Mouse (Mus musculus) c-Kit-positive CD71-positive TER-119-positive erythroid progenitor cells, embryonic 14.5 days (primary cell): ENCODE measurements at regions not wholly inside any gene's neighbourhood (a gene's known extent, or its start where the extent isn't known, plus 50 kb on each side); places are given as distances from the start of the nearest gene placed in this dataset.

ENCODE experiments used
- DNase-seq: peaks from one replicate; pipeline ENCODE4 v3.0.0-alpha.2; 2013; ENCODE audit warnings: low spot score

DNA sequence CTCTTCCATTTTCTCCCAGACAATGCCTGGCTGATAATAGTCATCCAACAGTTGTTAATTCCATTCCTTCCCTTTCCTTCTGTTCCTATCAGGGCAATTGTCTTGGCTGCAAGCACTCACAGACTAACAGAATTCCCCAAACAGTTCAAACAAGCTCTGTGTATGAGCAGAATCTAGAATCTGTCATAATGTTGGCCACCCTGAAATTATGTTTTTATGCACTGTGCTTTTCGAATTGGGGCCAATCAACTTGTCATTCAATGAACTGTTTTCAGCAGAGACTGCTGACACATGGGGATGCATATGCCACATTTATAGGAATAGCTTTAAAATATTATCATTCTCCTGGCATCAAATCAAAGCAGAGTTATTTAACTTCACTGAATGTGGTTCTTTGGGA, 235.8 kb upstream of the Tmtc4 start:
- no peak for DNase-seq

DNA sequence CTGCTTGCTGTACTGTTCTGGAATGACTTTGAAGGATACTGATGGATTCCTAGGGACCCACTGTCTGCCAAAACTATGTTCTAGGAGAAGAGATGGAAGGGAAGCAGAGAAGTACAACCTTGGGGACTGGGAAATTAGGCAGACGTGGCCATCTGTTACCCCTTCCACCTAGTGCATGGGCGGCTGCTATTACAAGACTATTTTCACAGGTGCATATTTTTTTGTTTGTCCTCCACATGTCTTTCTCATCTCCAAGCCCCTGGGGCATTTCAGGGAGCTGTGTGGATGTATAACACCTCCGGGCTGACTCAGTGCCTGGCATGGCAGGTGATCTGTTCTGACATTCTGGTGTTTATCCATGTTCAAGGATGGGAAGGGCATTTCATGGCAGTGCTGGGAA, 226.4 kb upstream of the Tmtc4 start:
- DNase-seq: no peak

- DNase-seq: no peak
These were observed 219.0 kb upstream of the Tmtc4 start for GRCm38 (mm10) chr14:123202848-123203247.

DNA sequence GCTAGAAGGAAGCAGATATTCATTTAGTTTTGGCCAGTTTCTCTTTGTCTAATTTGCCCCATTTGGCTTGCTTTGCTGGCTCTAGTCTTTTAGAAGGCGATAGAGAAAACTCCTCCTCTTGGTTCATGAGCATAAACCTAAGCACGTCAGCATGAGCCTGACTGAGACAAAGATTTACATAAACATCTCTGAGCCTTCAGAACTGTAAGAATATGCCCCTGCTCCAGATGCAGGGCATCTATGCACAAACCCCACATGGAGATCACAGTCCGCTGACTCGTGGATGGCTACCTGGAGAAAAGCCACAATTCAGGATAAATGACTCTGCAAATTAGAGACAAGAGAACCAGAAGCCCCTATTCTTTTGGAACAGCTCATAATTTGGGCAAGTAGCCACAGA, 218.5 kb upstream of the Tmtc4 start:
- no peak for DNase-seq

DNA sequence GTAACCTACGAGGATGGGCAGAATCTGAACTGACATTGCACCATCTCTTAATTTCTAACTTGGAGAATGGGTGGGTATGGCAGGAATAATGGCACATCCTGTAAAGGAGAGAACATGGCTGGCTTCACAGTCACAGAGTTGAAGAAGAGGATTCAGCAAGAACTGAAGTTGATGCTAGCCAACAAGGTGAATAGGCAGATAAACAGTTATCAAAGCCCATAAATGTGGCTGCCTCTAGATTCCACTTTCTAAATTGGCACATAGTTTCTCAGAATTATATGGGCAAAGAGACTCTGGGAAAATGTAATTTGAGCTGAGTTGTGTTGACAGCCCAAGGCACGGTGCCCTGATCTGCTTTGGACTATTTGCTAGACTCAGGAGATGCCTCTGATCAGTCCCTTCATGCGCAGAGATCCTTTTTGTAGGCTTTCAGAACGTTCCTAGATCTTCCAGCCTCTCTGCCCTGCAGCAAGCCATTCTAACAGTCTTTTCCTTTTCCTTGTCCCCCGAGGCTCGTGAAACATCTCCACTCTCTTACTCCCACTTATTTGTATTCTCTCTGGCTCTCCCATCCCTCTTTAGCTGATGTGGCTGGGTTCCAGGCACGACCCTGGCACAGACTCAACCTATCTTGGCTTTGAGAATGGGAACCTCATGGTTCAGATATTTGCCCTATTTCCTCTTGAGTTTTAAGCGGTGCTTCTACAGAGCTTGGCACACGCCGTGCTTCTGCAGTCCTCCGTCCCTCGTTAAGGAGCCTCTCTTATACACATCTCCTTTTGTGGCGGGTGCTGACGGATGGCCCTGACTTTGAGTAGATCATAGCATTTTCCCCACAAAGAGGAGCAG, 217.8 kb upstream of the Tmtc4 start:
- DNase-seq: no peak

- no peak for DNase-seq
These were observed 215.3 kb upstream of the Tmtc4 start for GRCm38 (mm10) chr14:123199111-123199510.

GRCm38 (mm10) chr14:123192574-123192973, 208.7 kb upstream of the Tmtc4 start:
- DNase-seq: no peak

GRCm38 (mm10) chr14:123190729-123191128, 206.9 kb upstream of the Tmtc4 start:
- DNase-seq: no peak

- DNase-seq: no peak
These were observed 203.6 kb upstream of the Tmtc4 start for GRCm38 (mm10) chr14:123187270-123188058.

DNA sequence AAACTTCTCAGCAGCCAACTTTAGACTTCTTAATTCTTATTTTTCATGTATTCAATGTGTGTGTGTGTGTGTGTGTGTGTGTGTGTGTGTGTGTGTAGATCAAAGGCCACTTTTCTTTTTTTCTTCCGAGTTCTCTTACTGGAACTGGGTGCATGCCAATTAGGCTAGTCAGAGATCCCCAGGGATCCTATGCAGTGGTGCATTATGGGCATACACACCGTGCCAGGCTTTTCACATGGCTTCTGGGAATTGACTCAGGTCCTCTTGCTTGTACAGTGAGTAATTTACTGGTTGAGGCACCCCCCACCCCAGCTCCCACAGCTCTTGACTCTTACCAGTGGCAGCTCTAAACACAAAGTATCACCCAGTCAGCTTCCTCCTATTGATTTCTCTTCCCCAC, 189.3 kb upstream of the Tmtc4 start:
- DNase-seq: no peak

- DNase-seq: no peak
These were observed 188.0 kb upstream of the Tmtc4 start for GRCm38 (mm10) chr14:123171865-123172264.

DNA sequence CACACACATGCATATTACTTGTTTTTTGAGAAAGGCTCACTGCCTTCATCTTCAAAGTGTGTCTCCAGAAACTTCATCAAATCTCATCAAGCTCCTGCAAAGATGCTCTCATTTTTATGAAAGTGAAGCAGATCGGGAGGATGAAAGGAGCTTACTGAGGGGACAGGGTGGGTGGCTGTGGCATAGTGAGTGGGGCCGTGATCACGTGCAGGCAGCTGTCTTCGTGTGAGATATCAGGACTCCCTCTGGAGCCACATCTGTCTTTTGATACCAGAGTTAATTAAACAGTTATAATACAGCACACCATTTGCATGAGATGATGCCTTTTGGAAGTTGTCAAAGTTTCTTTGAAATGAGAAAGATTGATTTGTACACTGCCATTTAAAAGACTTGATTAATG, 180.0 kb upstream of the Tmtc4 start:
- no peak for DNase-seq

DNA sequence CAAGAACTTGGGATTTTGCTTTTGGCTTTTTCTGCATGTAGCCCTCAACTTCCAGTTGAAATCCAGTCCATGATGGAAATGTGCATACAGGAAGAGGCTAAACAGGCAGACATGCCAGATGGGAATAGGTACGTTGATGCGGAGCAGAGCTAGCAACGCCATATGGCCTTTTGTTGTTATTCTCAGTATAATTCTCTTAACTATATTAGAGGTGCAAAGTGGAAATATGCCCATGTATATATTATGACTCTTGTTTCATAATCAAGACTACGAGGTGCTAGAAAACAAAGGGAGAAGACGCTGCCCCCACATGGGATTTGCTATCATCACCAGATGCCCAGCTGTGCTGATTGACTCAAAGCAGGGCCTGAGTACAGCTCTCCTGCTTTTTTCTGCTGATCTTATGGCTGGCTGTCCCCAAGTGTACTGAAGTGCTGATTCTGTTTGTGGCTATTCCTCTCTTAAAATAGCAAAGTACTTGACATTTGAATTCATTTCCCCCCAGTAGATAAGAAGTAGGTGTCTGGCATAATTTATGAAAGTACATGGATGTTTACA, 159.7 kb upstream of the Tmtc4 start:
- no peak for DNase-seq

- DNase-seq: no peak
These were observed 155.2 kb upstream of the Tmtc4 start for GRCm38 (mm10) chr14:123138743-123139705.

DNA sequence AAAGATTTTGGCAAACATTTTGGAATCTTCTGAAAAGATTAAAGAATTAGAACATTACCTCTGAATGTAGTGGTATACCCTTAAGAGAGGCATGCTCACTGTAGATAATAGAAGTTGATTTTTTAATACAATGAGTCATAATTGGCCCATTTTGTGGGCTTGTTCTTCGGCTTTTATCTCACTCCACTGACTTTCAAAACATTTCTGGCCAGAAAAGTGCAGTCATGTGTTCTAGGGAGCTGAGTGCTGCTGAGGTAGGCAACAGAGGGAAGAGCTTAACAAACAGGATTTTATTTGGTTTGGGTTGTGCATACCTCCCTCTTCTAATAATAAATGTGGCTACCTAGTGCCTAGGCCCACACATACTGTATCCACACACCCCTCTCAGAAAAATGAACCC, 150.1 kb upstream of the Tmtc4 start:
- no peak for DNase-seq

- DNase-seq: no peak
These were observed 136.5 kb upstream of the Tmtc4 start for GRCm38 (mm10) chr14:123120361-123120760.

DNA sequence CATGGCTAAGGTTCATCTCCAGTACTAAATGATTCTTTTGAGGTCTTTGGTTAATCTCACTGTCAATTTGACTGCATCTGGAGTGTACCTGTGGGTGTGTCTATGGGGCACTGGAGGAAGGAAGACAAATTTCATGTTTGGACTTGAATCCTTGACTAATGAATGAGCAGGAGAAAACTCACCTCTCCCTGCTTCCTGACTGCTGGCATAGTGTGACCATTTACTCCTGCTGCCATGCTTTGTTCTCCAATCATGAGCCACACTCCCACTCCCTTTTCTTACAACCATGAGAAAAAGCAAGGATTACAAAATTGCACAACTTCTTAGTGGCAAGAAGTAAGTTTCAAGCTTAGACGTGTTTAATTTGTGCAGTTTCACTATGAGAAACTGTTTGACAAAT, 132.5 kb upstream of the Tmtc4 start:
- no peak for DNase-seq

DNA sequence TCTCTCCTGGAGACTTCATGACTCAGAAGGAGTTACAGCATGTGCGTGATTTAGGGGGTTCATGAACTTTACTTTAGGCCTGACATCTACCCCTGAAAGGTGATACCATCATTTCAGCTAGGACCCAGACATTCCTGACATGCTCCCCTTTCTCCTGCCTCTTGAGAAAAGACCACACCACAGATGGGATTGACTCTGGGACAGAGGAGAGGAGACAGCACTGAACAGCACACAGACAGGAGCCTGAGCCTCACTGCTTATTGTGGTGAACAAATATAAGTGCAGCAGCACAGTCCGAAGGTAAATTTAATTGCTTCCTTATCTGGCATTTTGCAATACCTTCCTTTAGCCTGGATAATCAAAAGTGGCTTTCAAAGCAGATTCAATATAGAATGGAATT, 126.7 kb upstream of the Tmtc4 start:
- DNase-seq: no peak

DNA sequence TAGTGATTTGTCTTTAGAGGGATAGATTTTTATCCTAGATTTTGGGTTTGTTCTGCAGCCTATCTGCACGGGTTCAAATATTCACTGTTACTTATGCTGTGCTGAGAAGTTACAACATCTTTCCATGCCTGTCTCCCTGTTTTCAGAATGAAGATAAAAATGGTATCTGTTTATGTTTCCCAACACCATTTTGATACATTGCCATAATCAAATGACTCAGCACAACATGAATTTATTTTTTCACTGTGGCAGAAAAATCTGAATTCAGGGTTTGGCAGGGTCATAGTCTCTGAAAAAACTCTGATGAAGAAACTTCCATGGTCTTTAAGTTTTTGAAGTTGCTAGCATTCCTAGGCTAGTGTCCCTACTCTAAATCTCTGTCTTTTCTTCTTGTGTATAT, 116.5 kb upstream of the Tmtc4 start:
- no peak for DNase-seq

DNA sequence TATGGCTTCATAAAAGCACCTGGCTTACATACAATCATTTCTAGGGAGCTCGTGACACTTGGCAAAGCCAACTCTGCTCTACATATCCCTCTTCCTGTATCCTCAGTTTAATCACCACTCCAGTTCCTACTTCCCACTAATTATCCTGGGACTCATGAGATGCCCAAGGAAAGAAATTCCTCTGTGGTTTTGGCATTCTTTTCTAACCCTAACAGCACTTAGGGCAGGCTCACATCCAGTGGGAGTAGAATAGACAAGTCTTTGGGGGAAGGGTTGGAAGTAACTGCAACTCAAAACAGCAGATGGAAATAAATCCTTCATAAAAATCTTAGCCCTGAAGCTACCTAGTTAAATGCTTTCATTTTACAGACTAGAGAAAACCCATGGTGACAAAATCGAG, 112.3 kb upstream of the Tmtc4 start:
- no peak for DNase-seq

GRCm38 (mm10) chr14:123082065-123082464, 98.2 kb upstream of the Tmtc4 start:
- no peak for DNase-seq
